Mouse (Mus musculus): Measurements from ENCODE around the gene Nova2. TPM values are rescaled to one million over a fixed set of nuclear protein-coding genes. Genes with fewer than 3 reads are reported as not detected.

The Nova2 gene
- total RNA-seq, 2 experiments from 2014 or later: 4.0 to 4.2 TPM

DNA sequence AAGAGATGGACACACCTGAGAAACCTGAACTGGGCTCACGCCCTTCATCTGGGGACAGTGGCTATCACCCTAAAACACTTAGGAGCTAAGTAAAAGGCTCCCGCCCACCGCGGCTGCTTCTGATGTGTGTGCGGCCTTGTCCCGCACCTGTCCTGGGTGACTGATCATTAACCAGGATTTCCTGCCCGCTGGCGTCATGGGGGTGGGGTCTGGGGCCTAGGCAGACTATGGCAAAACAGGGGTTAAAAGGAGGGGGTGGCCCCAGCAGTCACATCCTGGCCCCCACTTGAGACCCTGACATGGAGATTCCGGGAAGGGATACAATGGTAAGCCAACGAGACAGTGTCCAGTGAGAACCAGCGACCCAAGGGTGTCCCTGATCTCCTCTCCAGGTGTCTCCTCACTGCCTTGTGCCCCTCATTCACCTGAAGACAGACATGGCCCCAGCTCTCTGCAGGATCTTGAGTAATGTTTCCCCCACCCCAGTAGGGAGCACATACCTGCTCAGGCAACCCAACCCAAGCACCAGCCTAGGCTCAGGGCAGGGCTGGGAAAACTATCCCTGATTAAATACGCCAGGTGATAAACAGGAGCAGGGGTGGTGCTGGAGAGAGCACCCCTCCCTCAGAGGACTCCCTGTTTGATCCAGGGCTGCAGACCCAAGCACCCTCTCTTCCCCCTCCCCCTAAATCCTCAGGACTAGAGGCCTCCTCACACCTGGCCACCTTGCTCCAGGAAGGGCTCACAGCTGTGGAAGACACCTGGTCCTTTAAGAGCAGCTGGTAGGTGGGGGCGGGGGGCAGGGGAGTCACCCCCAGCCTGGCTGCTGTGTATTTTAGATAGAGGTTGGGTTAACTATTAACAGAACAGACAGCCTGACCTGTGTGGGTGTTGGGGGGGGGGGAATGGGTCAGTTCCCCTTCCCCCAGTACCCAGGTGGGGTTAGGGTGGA is 81.6 kb downstream of the Nova2 start:
- DNase-seq (ENCODE audit: low spot score in 2 of 2): no peak

DNA sequence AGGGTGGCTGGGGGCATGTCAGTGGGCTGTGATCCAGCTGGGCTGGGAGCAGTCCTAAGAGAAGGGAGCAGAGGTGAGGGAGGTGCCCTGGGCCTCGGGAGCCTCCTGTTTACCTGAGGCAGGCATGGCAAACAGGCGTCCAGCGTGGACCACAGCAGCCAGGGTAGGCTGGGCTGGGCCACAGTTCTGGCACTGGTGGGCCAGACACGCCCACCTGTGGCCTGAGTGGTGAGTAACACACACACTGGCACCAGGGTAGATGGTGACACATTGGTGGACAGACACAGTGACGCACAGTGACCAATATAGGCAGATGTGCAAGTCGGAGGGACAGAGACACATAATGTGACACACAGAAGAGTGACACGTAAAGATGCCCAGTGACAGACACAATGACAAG is 84.9 kb downstream of the Nova2 start:
- DNase-seq (ENCODE audit: low spot score in 2 of 2): no peak

DNA sequence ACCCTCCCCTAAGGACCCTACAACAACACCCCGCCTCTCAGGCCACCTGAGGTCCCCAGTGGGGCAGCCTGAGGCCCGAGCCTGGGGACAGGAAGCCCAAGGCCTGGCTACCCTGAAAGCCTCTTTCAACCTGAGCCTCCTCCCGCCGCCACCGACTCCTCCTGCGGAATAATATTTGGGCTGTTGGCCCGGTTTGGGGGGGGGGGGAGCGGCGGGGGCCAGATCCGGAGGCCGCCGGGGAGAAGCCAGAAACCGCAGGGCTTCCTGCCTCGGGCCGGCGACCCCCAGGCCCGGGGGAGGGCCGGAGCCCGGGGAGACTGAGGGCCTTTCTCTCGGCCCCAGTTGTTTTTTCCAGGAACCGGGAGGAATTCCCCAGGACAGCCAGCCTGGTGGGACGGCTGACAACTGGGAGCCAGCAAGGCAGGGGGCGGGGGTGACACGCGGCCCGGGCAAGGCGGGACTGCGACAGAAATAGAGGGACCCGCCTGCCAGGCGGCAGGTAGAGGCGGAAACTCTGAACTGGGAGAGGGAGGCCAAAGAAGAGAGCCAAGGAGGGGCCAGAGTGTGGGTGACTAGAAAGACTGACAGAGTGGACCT is 86.4 kb downstream of the Nova2 start:
- peak in 1 of 2 experiments; percentile 50 for DNase-seq (ENCODE audit: low spot score in 2 of 2)

DNA sequence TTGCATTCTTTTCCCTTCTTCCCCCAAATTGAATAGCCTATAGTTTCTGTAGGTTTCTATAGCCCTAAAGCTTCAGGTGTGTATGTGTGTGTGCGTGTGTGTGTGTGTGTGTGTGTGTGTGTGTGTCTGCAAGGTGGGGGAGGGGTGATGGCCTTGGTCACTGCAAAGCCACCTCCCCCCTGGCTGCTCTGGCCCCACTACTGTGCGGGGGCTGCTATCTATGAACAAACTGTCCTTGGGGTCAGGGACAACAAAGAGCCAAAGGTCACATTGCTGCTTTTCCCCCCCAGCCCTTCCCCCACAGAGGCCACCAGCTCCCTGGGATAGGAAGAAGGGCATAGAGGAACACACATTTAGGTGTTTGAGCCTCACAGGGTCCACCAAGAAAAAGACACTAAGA is 87.2 kb downstream of the Nova2 start:
- no peak for DNase-seq (ENCODE audit: low spot score in 2 of 2)

DNA sequence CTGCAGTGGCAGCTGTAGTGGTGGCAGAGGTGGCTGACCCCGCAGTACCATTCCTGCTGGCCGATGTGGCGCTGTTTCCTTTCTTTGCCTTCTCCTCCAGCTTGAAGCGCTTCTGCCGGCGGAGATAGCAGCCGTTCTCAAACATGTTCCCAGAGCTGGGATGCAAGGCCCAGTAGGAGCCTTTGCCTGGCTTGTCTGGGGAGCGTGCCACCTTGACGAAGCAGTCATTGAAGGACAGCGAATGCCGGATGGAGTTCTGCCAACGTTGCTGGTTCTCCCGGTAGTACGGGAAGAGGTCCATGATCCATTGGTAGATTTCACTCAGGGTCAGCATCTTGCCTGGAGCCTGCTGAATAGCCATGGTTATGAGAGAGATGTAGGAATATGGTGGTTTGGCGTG is 88.8 kb downstream of the Nova2 start:
- no peak for DNase-seq (ENCODE audit: low spot score in 2 of 2)

Other genes with a start within 250 kb of the Nova2 start
- gene Psg20, start 239.7 kb upstream of the Nova2 start, total RNA-seq (2021): not detected
- not detected for gene Psg22, start 207.8 kb upstream of the Nova2 start, total RNA-seq (2021)
- not detected for gene Psg19, start 127.4 kb upstream of the Nova2 start, total RNA-seq (2021)
- not detected for gene Psg17, start 104.3 kb upstream of the Nova2 start, total RNA-seq (2021)
- 1 to 10 TPM; 4.3 to 4.6 TPM for gene Mill2, start 85.9 kb upstream of the Nova2 start, total RNA-seq (2021)
- gene Pglyrp1, start 54.6 kb upstream of the Nova2 start, total RNA-seq (2021): 1 to 10 TPM; 2.6 TPM
- 10 to 100 TPM; 12.5 to 15.7 TPM for gene Ccdc61, start 15.5 kb upstream of the Nova2 start, total RNA-seq (2021)
- gene Nanos2, start 61.5 kb downstream of the Nova2 start, total RNA-seq (2021): not detected
- 1 to 10 TPM; 3.2 to 3.7 TPM for gene Mypop, start 65.4 kb downstream of the Nova2 start, total RNA-seq (2021)
- 10 to 100 TPM; 36.6 to 38.1 TPM for gene Irf2bp1, start 78.2 kb downstream of the Nova2 start, total RNA-seq (2021)
- under 1 TPM in 1 of 2 experiments, not detected in 1; 0.13 TPM for gene Foxa3, start 97.7 kb downstream of the Nova2 start, total RNA-seq (2021)
- gene Sympk, start 98.5 kb downstream of the Nova2 start, total RNA-seq (2021): 10 to 100 TPM; 61.4 to 63.8 TPM
- gene Rsph6a, start 128.8 kb downstream of the Nova2 start, total RNA-seq (2021): not detected
- 10 to 100 TPM; 52.4 to 55.4 TPM for gene Dmwd, start 150.3 kb downstream of the Nova2 start, total RNA-seq (2021)
- 100 to 1,000 TPM; 287 to 292 TPM for gene Dmpk, start 158.0 kb downstream of the Nova2 start, total RNA-seq (2021)
- gene Six5, start 168.7 kb downstream of the Nova2 start, total RNA-seq (2021): 10 to 100 TPM; 13.5 to 14.7 TPM
- under 1 TPM; 0.34 to 0.62 TPM for gene Gm4969, start 192.5 kb downstream of the Nova2 start, total RNA-seq (2021)
- 1 to 10 TPM; 8.0 to 8.4 TPM for gene Fbxo46, start 194.0 kb downstream of the Nova2 start, total RNA-seq (2021)
- 1 to 10 TPM; 7.7 to 8.8 TPM for gene Qpctl, start 223.4 kb downstream of the Nova2 start, total RNA-seq (2021)
- gene Snrpd2, start 223.8 kb downstream of the Nova2 start, total RNA-seq (2021): 100 to 1,000 TPM in 1 of 2 experiments, 10 to 100 TPM in 1; 85.4 to 103 TPM
- under 1 TPM; 0.13 to 0.15 TPM for gene Gipr, start 240.2 kb downstream of the Nova2 start, total RNA-seq (2021)

All from gastrocnemius, postnatal 4 days (tissue).